Mouse (Mus musculus) WW6 (cell line): ENCODE measurements around the gene D630039A03Rik.
A peak's percentile ranks its signal among the peaks of the same experiment; 100 is the strongest.

Experiments
- DNase-seq: peaks from one replicate; pipeline ENCODE4 v3.0.0-alpha.2; 2013; ENCODE audit warnings: low read depth, low spot score

Gene D630039A03Rik

GRCm38 (mm10) chr4:57916201-57916661 is at the start of gene D630039A03Rik:
D630039A03Rik (minus strand) TSS chr4:57916297.
- no peak for DNase-seq

GRCm38 (mm10) chr4:57965516-57965915 is 49.4 kb upstream of the D630039A03Rik start:
- DNase-seq = no peak

GRCm38 (mm10) chr4:57964143-57964542 is 48.0 kb upstream of the D630039A03Rik start:
- no peak for DNase-seq

- DNase-seq = no peak
Measured at GRCm38 (mm10) chr4:57959056-57959455, 43.0 kb upstream of the D630039A03Rik start.

- no peak for DNase-seq
Measured at GRCm38 (mm10) chr4:57958098-57958497, 42.0 kb upstream of the D630039A03Rik start.

- DNase-seq = no peak
Measured at GRCm38 (mm10) chr4:57957200-57958085, 41.3 kb upstream of the D630039A03Rik start.

GRCm38 (mm10) chr4:57956029-57956960 is 40.2 kb upstream of the D630039A03Rik start, which contains the start of gene Txn1:
Txn1 (minus strand) TSS chr4:57956411.
- peak; percentile 95 for DNase-seq

- DNase-seq = peak; percentile 58
Measured at GRCm38 (mm10) chr4:57955544-57955958, 39.5 kb upstream of the D630039A03Rik start.

GRCm38 (mm10) chr4:57954991-57955390 is 38.9 kb upstream of the D630039A03Rik start:
- DNase-seq = no peak

GRCm38 (mm10) chr4:57954580-57954979 is 38.5 kb upstream of the D630039A03Rik start:
- no peak for DNase-seq

GRCm38 (mm10) chr4:57953796-57954195 is 37.7 kb upstream of the D630039A03Rik start:
- DNase-seq = no peak

GRCm38 (mm10) chr4:57952891-57953290 is 36.8 kb upstream of the D630039A03Rik start:
- no peak for DNase-seq

GRCm38 (mm10) chr4:57952416-57952815 is 36.3 kb upstream of the D630039A03Rik start:
- DNase-seq = no peak

- DNase-seq = no peak
Measured at GRCm38 (mm10) chr4:57949866-57950265, 33.8 kb upstream of the D630039A03Rik start.

- no peak for DNase-seq
Measured at GRCm38 (mm10) chr4:57947476-57947875, 31.4 kb upstream of the D630039A03Rik start.

- DNase-seq = no peak
Measured at GRCm38 (mm10) chr4:57947036-57947435, 30.9 kb upstream of the D630039A03Rik start.

GRCm38 (mm10) chr4:57942892-57943291 is 26.8 kb upstream of the D630039A03Rik start:
- DNase-seq = no peak

- no peak for DNase-seq
Measured at GRCm38 (mm10) chr4:57940631-57941030, 24.5 kb upstream of the D630039A03Rik start.

GRCm38 (mm10) chr4:57937292-57937691 is 21.2 kb upstream of the D630039A03Rik start:
- no peak for DNase-seq

- DNase-seq = no peak
Measured at GRCm38 (mm10) chr4:57934181-57934580, 18.1 kb upstream of the D630039A03Rik start.

- DNase-seq = no peak
Measured at GRCm38 (mm10) chr4:57930559-57931170, 14.6 kb upstream of the D630039A03Rik start.
